Mouse (Mus musculus) left cerebral cortex, adult 18-20 months (tissue): ENCODE measurements around the gene Osr1. TPM values are rescaled to one million over a fixed set of nuclear protein-coding genes. Genes with fewer than 3 reads are reported as not detected.

ENCODE experiments used
- DNase-seq, 2 experiments: peaks; one replicate each; pipeline ENCODE4 v3.0.0; 2021 to 2022; ENCODE audit warnings: low spot score in 2 of 2, mixed read lengths in 1 of 2
- total RNA-seq, 2 experiments: library from RNA; stranded (reverse); gene quantifications; 2 replicates each; pipeline ENCODE4 v1.2.3; 2021

Osr1 gene
- total RNA-seq, 2 experiments from 2014 or later: 3.0 to 3.5 TPM

- DNase-seq: no peak
Measured at GRCm38 (mm10) chr12:9584366-9585084, 14.6 kb downstream of the Osr1 start.

DNA sequence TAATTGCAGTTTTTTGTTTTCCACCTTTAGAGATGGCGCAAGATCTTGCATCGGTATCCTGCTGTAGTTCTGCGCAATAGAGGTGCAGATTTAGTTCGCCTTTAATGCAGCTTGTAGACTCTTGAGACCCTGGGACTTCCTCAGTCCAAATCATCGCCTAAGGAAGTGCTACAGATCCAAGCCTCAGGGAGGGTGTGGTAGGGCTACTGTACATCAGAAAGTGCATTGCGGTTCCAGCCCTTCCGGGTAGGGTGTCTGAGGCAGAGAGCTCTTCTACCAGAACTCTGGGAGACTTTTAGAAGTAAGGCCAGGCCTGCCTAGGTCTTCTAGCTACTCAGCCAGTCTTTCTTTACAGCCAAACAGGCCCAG, 15.2 kb downstream of the Osr1 start:
- no peak for DNase-seq

GRCm38 (mm10) chr12:9587732-9588131, 17.8 kb downstream of the Osr1 start:
- DNase-seq: no peak

DNA sequence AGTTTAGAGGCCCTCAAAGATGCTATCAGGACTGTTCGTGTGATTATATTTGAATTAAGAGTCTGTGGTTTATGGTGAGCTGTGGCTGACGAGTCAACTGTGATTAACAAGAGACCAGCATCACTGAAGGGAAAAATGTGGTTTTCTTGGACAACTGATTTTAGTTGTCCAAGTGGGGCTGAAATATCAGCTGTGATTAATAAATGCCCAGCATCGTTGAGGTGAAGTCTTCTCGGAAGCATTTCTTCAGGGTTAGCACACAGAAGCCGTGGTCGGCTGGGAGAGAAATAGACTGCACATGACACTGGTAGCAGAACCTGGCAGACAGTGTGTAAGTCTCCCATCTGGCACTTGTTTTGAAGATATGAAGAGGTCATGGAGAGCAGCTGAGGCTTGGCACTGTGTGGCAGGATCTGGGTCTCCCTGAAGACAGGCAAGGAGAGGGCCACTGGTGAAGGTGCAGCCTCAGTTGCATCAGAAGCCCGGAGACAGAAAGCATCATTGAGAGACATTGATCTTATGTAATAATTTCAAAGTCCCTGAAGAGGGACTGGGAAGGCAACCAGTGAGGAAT, 19.7 kb downstream of the Osr1 start:
- no peak for DNase-seq

DNA sequence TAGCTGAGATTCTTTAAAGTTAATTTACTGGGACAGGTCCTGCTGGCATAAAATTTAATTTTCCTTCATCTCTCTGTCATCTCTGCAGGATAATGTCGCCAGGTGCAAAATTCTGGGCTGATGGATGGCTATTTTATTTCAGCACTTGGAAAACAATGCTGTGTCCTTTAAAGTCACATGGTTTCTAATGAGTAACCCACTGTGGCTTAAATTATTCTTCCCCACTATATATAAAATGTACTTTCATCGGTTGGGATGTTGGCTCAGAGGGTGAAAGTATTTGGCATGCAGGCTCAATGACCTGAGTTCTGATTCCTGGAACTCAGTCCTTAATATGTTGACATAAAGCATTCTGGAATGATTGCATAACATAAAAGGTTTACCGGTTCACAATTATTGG, 21.2 kb downstream of the Osr1 start:
- no peak for DNase-seq

DNA sequence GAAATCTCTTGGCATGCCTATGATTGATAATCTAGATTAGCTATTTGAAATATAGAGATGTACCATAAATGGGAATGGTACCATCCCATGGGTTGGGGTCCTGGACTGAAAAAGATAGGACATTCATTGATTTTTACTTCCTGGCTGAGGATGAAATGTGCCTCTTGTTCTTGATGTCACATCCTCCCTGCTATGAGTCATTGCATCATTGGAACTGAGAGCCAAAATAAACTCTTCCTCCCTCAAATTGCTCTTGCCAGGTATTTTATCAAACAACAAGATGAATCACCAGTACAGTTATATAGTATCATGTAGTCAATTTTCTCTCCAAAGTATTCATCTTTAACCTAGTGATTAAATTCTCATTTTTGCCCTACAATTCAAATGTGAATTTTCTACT, 28.3 kb downstream of the Osr1 start:
- no peak for DNase-seq
